Mouse (Mus musculus) frontal cortex, postnatal 10 days (tissue): ENCODE results near the gene Tmem30b.

Experiments used
- DNase-seq, 2 experiments: peaks; one replicate each; pipeline ENCODE4 v3.0.0; 2022; ENCODE audit warnings: low spot score in 2 of 2, mixed read lengths in 1 of 2

The Tmem30b gene

GRCm38 (mm10) chr12:73517022-73517709 lies 29.0 kb downstream of the Tmem30b start:
- DNase-seq, result peak in 1 of 2 experiments; percentile 73

- DNase-seq, result no peak
Measured at GRCm38 (mm10) chr12:73516516-73516915, 29.7 kb downstream of the Tmem30b start.

- DNase-seq, result no peak
Measured at GRCm38 (mm10) chr12:73514722-73515121, 31.5 kb downstream of the Tmem30b start.

DNA sequence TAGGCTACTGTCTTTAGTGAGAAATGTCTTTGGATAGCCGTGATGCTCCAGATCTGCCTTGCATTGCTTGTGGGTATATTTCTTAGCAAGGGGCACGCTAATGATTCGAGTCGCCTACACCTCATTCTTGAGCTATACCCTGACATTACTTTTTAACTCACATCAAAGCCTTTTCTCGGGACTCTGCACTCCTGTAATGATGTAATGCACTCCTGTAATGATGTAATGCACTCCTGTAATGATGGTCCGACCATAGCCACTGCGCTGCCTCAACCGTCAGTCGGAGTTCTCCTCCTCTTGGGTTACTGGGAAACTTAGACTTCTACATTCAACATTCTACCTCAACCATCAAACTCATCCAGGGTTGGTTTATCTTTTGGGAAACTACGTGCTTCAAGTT lies 32.2 kb downstream of the Tmem30b start:
- no peak for DNase-seq

GRCm38 (mm10) chr12:73511467-73512047 lies 34.6 kb downstream of the Tmem30b start:
- DNase-seq, result no peak

DNA sequence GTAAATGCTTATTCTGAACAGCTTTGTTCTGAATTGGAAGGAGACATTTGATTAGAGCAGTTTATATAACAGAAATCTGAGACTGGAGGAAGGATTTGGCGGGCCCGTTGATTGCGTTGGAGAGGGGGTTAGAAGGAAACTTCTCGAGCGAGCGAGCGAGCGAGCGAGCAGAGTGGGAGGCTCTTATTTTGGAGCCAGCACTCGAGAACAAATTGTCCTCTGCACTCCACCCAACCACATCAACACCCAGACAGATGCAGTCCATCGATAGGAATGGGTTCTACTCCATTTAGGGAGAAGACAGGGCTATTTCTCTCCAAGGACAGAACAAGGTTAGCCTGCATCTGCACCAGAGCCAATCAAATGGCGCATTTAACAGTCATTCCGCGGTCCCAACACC lies 39.1 kb downstream of the Tmem30b start:
- no peak for DNase-seq

- DNase-seq, result no peak
Measured at GRCm38 (mm10) chr12:73506648-73507047, 39.5 kb downstream of the Tmem30b start.

DNA sequence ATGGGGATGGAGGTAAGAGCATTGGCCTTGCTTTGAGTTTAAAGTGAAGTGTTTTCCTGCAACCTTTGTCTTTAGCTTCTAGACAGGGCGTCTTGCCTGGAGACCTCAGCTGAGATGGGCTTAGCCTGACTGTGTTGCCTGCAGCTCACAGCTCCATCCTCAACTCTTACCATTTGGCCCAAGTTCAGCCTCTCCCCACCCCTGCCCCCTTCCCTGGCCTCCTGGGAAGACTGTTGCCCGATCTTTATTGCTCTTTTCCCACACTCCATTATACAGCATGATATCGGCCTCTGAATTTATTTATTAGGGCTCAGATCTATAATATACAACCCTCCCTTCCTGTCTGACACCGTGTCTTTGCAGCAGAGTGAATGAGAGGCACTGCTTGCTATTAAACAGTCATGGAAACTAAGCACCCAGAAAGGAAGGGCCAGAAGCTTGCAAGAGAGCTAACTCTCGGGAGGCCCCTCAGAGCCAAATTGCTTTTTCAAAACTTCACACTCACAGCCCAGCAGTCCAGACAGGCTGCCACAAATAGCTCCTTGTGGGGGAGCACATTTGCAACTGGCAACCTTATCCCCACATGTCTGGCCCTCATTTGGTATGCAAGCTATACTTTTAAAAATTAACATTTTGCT lies 45.4 kb downstream of the Tmem30b start:
- no peak for DNase-seq

DNA sequence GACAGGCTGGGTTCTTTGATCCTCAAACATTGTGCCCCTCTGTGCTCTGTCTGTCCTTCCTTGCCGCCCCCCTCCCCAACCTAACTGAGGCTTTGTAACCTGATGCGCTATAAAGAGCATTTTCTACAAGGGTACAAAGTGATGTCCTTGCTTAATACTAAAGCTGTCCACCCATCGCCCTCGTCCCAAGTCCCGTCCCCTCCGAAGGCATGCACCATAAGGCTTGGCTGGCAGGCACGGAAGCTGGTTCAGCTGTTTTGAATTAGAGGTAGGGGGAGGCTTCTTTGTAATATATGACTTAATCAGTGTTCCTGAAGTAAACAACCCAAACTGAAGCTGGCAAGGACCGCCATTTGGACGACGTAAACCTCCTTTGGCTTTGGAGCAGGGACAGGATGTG lies 51.0 kb downstream of the Tmem30b start:
- no peak for DNase-seq

- DNase-seq, result no peak
Measured at GRCm38 (mm10) chr12:73493929-73494530, 52.2 kb downstream of the Tmem30b start.
